Mouse (Mus musculus) midbrain, postnatal 0 days (tissue): ENCODE data around the gene Fras1. TPM values are rescaled to one million over a fixed set of nuclear protein-coding genes. Genes with fewer than 3 reads are reported as not detected.
A peak's percentile ranks its signal among the peaks of the same experiment; 100 is the strongest.

ENCODE experiments used
- ATAC-seq: fragments of 200-750 bp; cut with Nextera tagmentation; 2 replicates; pipeline ENCODE4 v1.8.0; 2017; ENCODE audit warnings: moderate number of reproducible peaks, mild to moderate bottlenecking, moderate TSS enrichment, moderate library complexity; ENCODE audit not compliant: low FRiP score
- DNase-seq: peaks from one replicate; pipeline ENCODE4 v3.0.0-alpha.2; 2015; ENCODE audit warnings: low spot score
- H3K27ac ChIP-seq: fragments of 300-500 bp; sonication (generic); 2 replicates; pipeline ENCODE4 v1.5.1; 2014; ENCODE audit warnings: low read depth, mild to moderate bottlenecking, low read length, mixed read lengths
- H3K27me3 ChIP-seq: fragments of 300-500 bp; sonication (generic); 2 replicates; pipeline ENCODE4 v1.6.1; 2014; ENCODE audit warnings: low read length, control low read depth, mixed read lengths; ENCODE audit not compliant: insufficient read depth
- H3K36me3 ChIP-seq: fragments of 300-500 bp; sonication (generic); 2 replicates; pipeline ENCODE4 v1.6.1; 2014; ENCODE audit warnings: low read length, control low read depth, mixed read lengths; ENCODE audit not compliant: insufficient read depth
- H3K4me1 ChIP-seq: fragments of 300-500 bp; sonication (generic); 2 replicates; pipeline ENCODE4 v1.6.1; 2014; ENCODE audit warnings: mild to moderate bottlenecking, control low read depth, antibody characterized with exemption, low read length, mixed read lengths; ENCODE audit not compliant: insufficient read depth
- H3K4me2 ChIP-seq: fragments of 300-500 bp; sonication (generic); 2 replicates; pipeline ENCODE4 v1.6.1; 2014; ENCODE audit warnings: low read depth, mild to moderate bottlenecking, low read length, mixed read lengths; ENCODE audit not compliant: poor library complexity, severe bottlenecking
- H3K4me3 ChIP-seq: fragments of 300-500 bp; sonication (generic); 2 replicates; pipeline ENCODE4 v1.5.1; 2014; ENCODE audit warnings: low read depth, mild to moderate bottlenecking, low read length, moderate library complexity
- H3K9ac ChIP-seq: fragments of 300-500 bp; sonication (generic); replicated peaks from 2 replicates; pipeline ENCODE4 v1.6.1; 2014; ENCODE audit warnings: mild to moderate bottlenecking, low read length, moderate library complexity, mixed read lengths; ENCODE audit not compliant: poor library complexity, severe bottlenecking
- H3K9me3 ChIP-seq: fragments of 300-500 bp; sonication (generic); 2 replicates; pipeline ENCODE4 v1.6.1; 2016; ENCODE audit warnings: low read length, control low read depth
- CTCF ChIP-seq: IDR thresholded peaks from 2 replicates; pipeline ENCODE4 v1.5.1; 2016; ENCODE audit warnings: antibody characterized with exemption, mild to moderate bottlenecking
- WGBS: fragments of 180-500 bp; shearing (Covaris S2); extraction: QIAGEN DNeasy Blood & Tissue Kit; methylation state at CpG from one replicate; pipeline ENCODE4 v1.1.7; 2014; 5-methylcytosine and 5-hydroxymethylcytosine counted together
- polyA plus RNA-seq: library from polyadenylated mRNA; unstranded; fragments of >200 nt; fragmentation: Nextera tagmentation; extraction: Ambion mirVana; gene quantifications from 2 replicates; pipeline ENCODE4 v1.2.1, GENCODE M21; 2015
- total RNA-seq: library from RNA; depleted of rRNA; stranded (reverse); fragments of >200 nt; gene quantifications from 2 replicates; pipeline ENCODE4 v1.2.3, GENCODE M21; 2014

Gene Fras1
- total and polyA plus RNA-seq, 2 experiments from 2014 or later = 2.3 to 7.3 TPM

GRCm38 (mm10) chr5:96351963-96352362 lies 21.8 kb upstream of the Fras1 start:
- DNase-seq (no peak), ATAC-seq (no peak)
- H3K36me3 ChIP-seq = no peaks in the 10 kb centered on the region
- no peaks in the 10 kb centered on the region for H3K27me3 ChIP-seq
- H3K9ac ChIP-seq = no peak overlapping the region
- H3K9me3 ChIP-seq = no peaks in the 10 kb centered on the region
- H3K27ac ChIP-seq = no peak overlapping the region
- H3K4me1 ChIP-seq = no peaks in the 10 kb centered on the region
- H3K4me2 ChIP-seq = no peak overlapping the region
- H3K4me3 ChIP-seq = no peak overlapping the region
- TF ChIP-seq CTCF = peak; percentile 52

GRCm38 (mm10) chr5:96363950-96364349 lies 9.8 kb upstream of the Fras1 start:
- DNase-seq = no peak
- no peak for TF ChIP-seq CTCF
- Histone ChIP-seq H3K27me3 (no peaks in the 10 kb centered on the region), H3K9me3 (no peaks in the 10 kb centered on the region), H3K4me3 (no peak overlapping the region), H3K4me2 (no peak overlapping the region), H3K27ac (no peak overlapping the region), H3K9ac (no peak overlapping the region), H3K4me1 (no peaks in the 10 kb centered on the region), H3K36me3 (no peaks in the 10 kb centered on the region)
- ATAC-seq = no peak
- WGBS = 42% methylated on average over 4 of the region's 4 CpGs

- no peak for DNase-seq
- TF ChIP-seq CTCF = no peak
- no peaks in the 10 kb centered on the region for H3K9me3 ChIP-seq
These were observed 8.2 kb upstream of the Fras1 start for GRCm38 (mm10) chr5:96365590-96365989.

GRCm38 (mm10) chr5:96367260-96367659 lies 6.5 kb upstream of the Fras1 start:
- H3K27me3 ChIP-seq = no peaks in the 10 kb centered on the region
- H3K4me1 ChIP-seq = no peaks in the 10 kb centered on the region
- ATAC-seq = no peak
- no peak overlapping the region for H3K27ac ChIP-seq
- H3K9ac ChIP-seq = no peak overlapping the region
- H3K4me2 ChIP-seq = no peak overlapping the region
- H3K4me3 ChIP-seq = no peak overlapping the region
- no peak for TF ChIP-seq CTCF
- H3K9me3 ChIP-seq = no peaks in the 10 kb centered on the region
- H3K36me3 ChIP-seq = no peaks in the 10 kb centered on the region
- no peak for DNase-seq

More at GRCm38 (mm10) chr5:96365590-96365989, 8.2 kb upstream of the Fras1 start:
- no peak overlapping the region for H3K4me2 ChIP-seq
- H3K27ac ChIP-seq = no peak overlapping the region
- no peaks in the 10 kb centered on the region for H3K36me3 ChIP-seq
- H3K27me3 ChIP-seq = no peaks in the 10 kb centered on the region
- H3K9ac ChIP-seq = no peak overlapping the region
- WGBS = 77% methylated on average over 5 of the region's 5 CpGs
- no peak overlapping the region for H3K4me3 ChIP-seq
- no peak for ATAC-seq
- H3K4me1 ChIP-seq = no peaks in the 10 kb centered on the region

GRCm38 (mm10) chr5:96373106-96373505 lies 649 bp upstream of the Fras1 start:
- peak overlapping the region; percentile 95 for H3K4me2 ChIP-seq
- ATAC-seq = peak; percentile 14; the same call in 1 of the 2 replicates
- H3K36me3 ChIP-seq = no peaks in the 10 kb centered on the region
- no peak overlapping the region for H3K27ac ChIP-seq
- TF ChIP-seq CTCF = no peak
- H3K4me3 ChIP-seq = peak overlapping the region; percentile 70
- H3K27me3 ChIP-seq = no peaks in the 10 kb centered on the region
- DNase-seq = no peak
- H3K4me1 ChIP-seq = no peaks in the 10 kb centered on the region
- no peaks in the 10 kb centered on the region for H3K9me3 ChIP-seq
- 29% methylated on average over 6 of the region's 6 CpGs for WGBS
- peak overlapping the region; percentile 30; the same call in 1 of the 2 replicates for H3K9ac ChIP-seq

- TF ChIP-seq CTCF = peak; percentile 44
These were observed 489 bp downstream of the Fras1 start for GRCm38 (mm10) chr5:96373986-96374901.

More at GRCm38 (mm10) chr5:96373986-96374901, 489 bp downstream of the Fras1 start:
- no peaks in the 10 kb centered on the region for H3K9me3 ChIP-seq
- peak; percentile 72 for DNase-seq
- peak overlapping the region; percentile 70 for H3K4me3 ChIP-seq
- H3K4me2 ChIP-seq = peak overlapping the region; percentile 95
- peak; percentile 84 for ATAC-seq
- H3K4me1 ChIP-seq = no peaks in the 10 kb centered on the region
- under 1% methylated on average over 75 of the region's 84 CpGs for WGBS
- H3K27me3 ChIP-seq = no peaks in the 10 kb centered on the region
- 0 out of 2 replicates have a peak overlapping the region, but pooled peaks have one; percentile 3 for H3K27ac ChIP-seq
- H3K36me3 ChIP-seq = no peaks in the 10 kb centered on the region
- H3K9ac ChIP-seq = peak overlapping the region; percentile 30
